Mouse (Mus musculus) ES-E14 (cell line): ENCODE results near the gene Srpr.

Experiments
- CHD2 ChIP-seq: IDR thresholded peaks from 2 replicates; pipeline ENCODE4 v1.6.1; 2014; ENCODE audit warnings: mild to moderate bottlenecking, low read depth, low read length, inconsistent platforms
- HCFC1 ChIP-seq: IDR thresholded peaks from 2 replicates; pipeline ENCODE4 v1.6.1; 2012; ENCODE audit warnings: low read length, inconsistent platforms, borderline replicate concordance; ENCODE audit not compliant: insufficient read depth
- MAFK ChIP-seq: IDR thresholded peaks from 2 replicates; pipeline ENCODE4 v1.6.1; 2014; ENCODE audit warnings: mild to moderate bottlenecking, low read depth, low read length, inconsistent platforms; ENCODE audit not compliant: insufficient read depth
- ZC3H11A ChIP-seq: IDR thresholded peaks from 2 replicates; pipeline ENCODE4 v1.6.1; 2012; ENCODE audit warnings: low read depth, mild to moderate bottlenecking, inconsistent platforms, low read length, borderline replicate concordance
- ZNF384 ChIP-seq: IDR thresholded peaks from 2 replicates; pipeline ENCODE4 v1.6.1; 2012; ENCODE audit warnings: low read depth, low read length, inconsistent platforms

DNA sequence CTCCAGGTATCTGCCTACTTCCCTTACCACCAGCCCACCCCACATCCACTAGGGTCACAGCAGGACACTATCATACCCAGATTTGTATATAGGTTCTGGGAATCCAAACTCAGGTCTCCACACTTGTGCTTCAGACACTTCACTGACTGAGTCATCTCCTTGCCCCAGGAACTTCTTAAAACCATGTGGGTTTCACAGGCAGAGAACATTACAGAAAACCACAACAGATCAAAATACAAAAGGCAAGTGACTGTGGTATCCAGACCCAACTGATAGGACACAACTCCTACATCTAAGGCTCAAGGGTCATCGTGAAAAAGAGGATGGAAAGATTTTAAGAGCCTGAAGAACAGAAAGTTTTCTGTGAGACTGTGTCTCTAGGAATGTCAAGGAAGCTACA, 26.6 kb upstream of the Srpr start:
- TF ChIP-seq ZNF384 = no peak
- no peak for TF ChIP-seq CHD2
- no peak for TF ChIP-seq ZC3H11A
- TF ChIP-seq HCFC1 = no peak
- TF ChIP-seq MAFK = no peak
